Mouse (Mus musculus) CD4-positive, CD25-positive, alpha-beta regulatory T cell, adult 4 months (primary cell): ENCODE measurements around the gene Rpl13. TPM values are rescaled to one million over a fixed set of nuclear protein-coding genes. Genes with fewer than 3 reads are reported as not detected.
A peak's percentile ranks its signal among the peaks of the same experiment; 100 is the strongest.
"Not testable (repeated sequence)": the region's sequence is repeated elsewhere in the genome, so short reads cannot be mapped to it uniquely, and the experiment has no call there.

ENCODE experiments used
- ATAC-seq: one replicate; pipeline ENCODE4 v1.8.0; 2017
- polyA plus RNA-seq, 2 experiments: library from polyadenylated mRNA; unstranded; fragments of 100-300 nt; shearing (Covaris generic); gene quantifications; one replicate each; pipeline ENCODE4 v1.2.1; 2017

The Rpl13 gene
- polyA plus RNA-seq, result 1,000 to 10,000 TPM; 2,671 to 2,712 TPM

- peak; percentile 72 for ATAC-seq
These were observed at the start of gene Rpl13 for GRCm38 (mm10) chr8:123101735-123102685. Rpl13 (plus strand) TSS chr8:123102350.

GRCm38 (mm10) chr8:123062721-123063120 is 39.4 kb upstream of the Rpl13 start, which contains the start of gene Spg7:
Spg7 (plus strand) TSS chr8:123062942.
- ATAC-seq, result no peak

- ATAC-seq, result no peak
These were observed 38.1 kb upstream of the Rpl13 start for GRCm38 (mm10) chr8:123064072-123064471.

- ATAC-seq, result peak; percentile 56
These were observed 37.3 kb upstream of the Rpl13 start for GRCm38 (mm10) chr8:123064809-123065213.

GRCm38 (mm10) chr8:123065214-123066100 is 36.7 kb upstream of the Rpl13 start:
- ATAC-seq, result peak; percentile 81

GRCm38 (mm10) chr8:123066101-123066683 is 36.0 kb upstream of the Rpl13 start:
- no peak for ATAC-seq

- no peak for ATAC-seq
These were observed 31.0 kb upstream of the Rpl13 start for GRCm38 (mm10) chr8:123071176-123071575.

GRCm38 (mm10) chr8:123077213-123077612 is 24.9 kb upstream of the Rpl13 start:
- no peak for ATAC-seq

- ATAC-seq, result no peak
These were observed 19.2 kb upstream of the Rpl13 start for GRCm38 (mm10) chr8:123082993-123083392.

GRCm38 (mm10) chr8:123083610-123084009 is 18.5 kb upstream of the Rpl13 start:
- no peak for ATAC-seq

GRCm38 (mm10) chr8:123087289-123087688 is 14.9 kb upstream of the Rpl13 start:
- ATAC-seq, result no peak

GRCm38 (mm10) chr8:123097216-123097615 is 4.9 kb upstream of the Rpl13 start:
- ATAC-seq, result no peak

- no peak for ATAC-seq
These were observed 4.2 kb upstream of the Rpl13 start for GRCm38 (mm10) chr8:123097786-123098584.

- no peak for ATAC-seq
These were observed 1.9 kb upstream of the Rpl13 start for GRCm38 (mm10) chr8:123100288-123100687.

GRCm38 (mm10) chr8:123101244-123101643 is 906 bp upstream of the Rpl13 start:
- no peak for ATAC-seq

GRCm38 (mm10) chr8:123102855-123103254 is 705 bp downstream of the Rpl13 start:
- ATAC-seq, result not testable (repeated sequence)

GRCm38 (mm10) chr8:123103285-123103684 is 1.1 kb downstream of the Rpl13 start:
- ATAC-seq, result no peak

- ATAC-seq, result no peak
These were observed 2.1 kb downstream of the Rpl13 start for GRCm38 (mm10) chr8:123104046-123104767.

- ATAC-seq, result peak; percentile 29
These were observed 3.6 kb downstream of the Rpl13 start for GRCm38 (mm10) chr8:123105553-123106326.

GRCm38 (mm10) chr8:123106531-123106930 is 4.4 kb downstream of the Rpl13 start:
- no peak for ATAC-seq
